Mouse (Mus musculus) lung, embryonic 14.5 days (tissue): ENCODE results near the gene Pacrg. TPM values are rescaled to one million over a fixed set of nuclear protein-coding genes. Genes with fewer than 3 reads are reported as not detected.

Source experiments
- ATAC-seq: fragments of 200-750 bp; cut with Nextera tagmentation; 2 replicates; pipeline ENCODE4 v1.8.0; 2017; ENCODE audit warnings: mild to moderate bottlenecking, moderate TSS enrichment, moderate library complexity; ENCODE audit not compliant: insufficient read depth
- DNase-seq: peaks from one replicate; pipeline ENCODE4 v3.0.0-alpha.2; 2015
- H3K27ac ChIP-seq: fragments of 300-500 bp; sonication (generic); 2 replicates; pipeline ENCODE4 v1.5.1; 2014; ENCODE audit warnings: low read depth, mild to moderate bottlenecking, moderate library complexity
- H3K27me3 ChIP-seq: fragments of 300-500 bp; sonication (generic); 2 replicates; pipeline ENCODE4 v1.6.1; 2014; ENCODE audit warnings: low read length, control low read depth; ENCODE audit not compliant: insufficient read depth
- H3K36me3 ChIP-seq: fragments of 300-500 bp; sonication (generic); 2 replicates; pipeline ENCODE4 v1.6.1; 2014; ENCODE audit warnings: control low read depth; ENCODE audit not compliant: insufficient read depth
- H3K4me1 ChIP-seq: fragments of 300-500 bp; sonication (generic); 2 replicates; pipeline ENCODE4 v1.6.1; 2014; ENCODE audit warnings: antibody characterized with exemption, control low read depth; ENCODE audit not compliant: insufficient read depth
- H3K4me2 ChIP-seq: fragments of 300-500 bp; sonication (generic); 2 replicates; pipeline ENCODE4 v1.6.1; 2014; ENCODE audit warnings: mild to moderate bottlenecking
- H3K4me3 ChIP-seq: fragments of 300-500 bp; sonication (generic); 2 replicates; pipeline ENCODE4 v1.5.1; 2014; ENCODE audit warnings: low read depth, low read length
- H3K9ac ChIP-seq: fragments of 300-500 bp; sonication (generic); 2 replicates; pipeline ENCODE4 v1.6.1; 2014
- H3K9me3 ChIP-seq: fragments of 300-500 bp; sonication (generic); 2 replicates; pipeline ENCODE4 v1.6.1; 2016; ENCODE audit warnings: low read depth, low read length, control low read depth
- CTCF ChIP-seq: IDR thresholded peaks from 2 replicates; pipeline ENCODE4 v1.5.1; 2016; ENCODE audit warnings: antibody characterized with exemption, low read depth
- WGBS: fragments of 180-500 bp; shearing (Covaris S2); extraction: QIAGEN DNeasy Blood & Tissue Kit; methylation state at CpG from one replicate; pipeline ENCODE4 v1.1.7; 2014; 5-methylcytosine and 5-hydroxymethylcytosine counted together
- polyA plus RNA-seq: library from polyadenylated mRNA; unstranded; fragments of >200 nt; fragmentation: Nextera tagmentation; extraction: Ambion mirVana; gene quantifications from 2 replicates; pipeline ENCODE4 v1.2.1, GENCODE M21; 2014

Pacrg gene
- polyA plus RNA-seq, 1 experiment from 2014 or later = 2.2 TPM

GRCm38 (mm10) chr17:10406311-10406710 is 433.8 kb downstream of the Pacrg start:
- Histone ChIP-seq H3K27ac (no peak overlapping the region), H3K27me3 (no peaks in the 10 kb centered on the region), H3K9me3 (no peaks in the 10 kb centered on the region), H3K4me3 (no peak overlapping the region), H3K4me1 (no peaks in the 10 kb centered on the region), H3K4me2 (no peak overlapping the region), H3K36me3 (no peaks in the 10 kb centered on the region), H3K9ac (no peak overlapping the region)
- TF ChIP-seq CTCF = no peak
- DNase-seq = no peak
- ATAC-seq = no peak
- WGBS = 54% methylated on average over 7 of the region's 7 CpGs

DNA sequence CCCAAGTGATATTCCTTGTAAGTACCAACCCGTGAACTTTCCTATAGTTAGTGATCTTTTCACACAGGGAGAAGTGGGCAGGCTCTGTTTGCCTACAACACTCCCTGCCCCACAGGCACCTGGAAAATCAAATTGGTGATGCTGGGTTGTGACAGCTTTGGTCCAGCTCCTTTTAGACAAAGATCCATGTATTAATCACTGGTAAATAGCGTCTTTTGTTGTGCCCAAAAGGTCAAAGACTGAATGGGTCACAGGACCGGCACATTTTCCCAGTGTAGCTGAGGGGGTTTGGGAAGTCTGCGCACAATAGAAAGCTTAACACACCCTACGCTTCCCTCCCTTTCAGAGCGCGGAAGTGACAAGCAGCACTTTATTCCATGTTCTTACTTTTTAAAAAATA is 434.2 kb downstream of the Pacrg start:
- Histone ChIP-seq H3K9me3 (no peaks in the 10 kb centered on the region), H3K4me1 (no peaks in the 10 kb centered on the region), H3K4me3 (no peak overlapping the region), H3K4me2 (no peak overlapping the region), H3K27ac (no peak overlapping the region), H3K27me3 (no peaks in the 10 kb centered on the region), H3K9ac (no peak overlapping the region), H3K36me3 (no peaks in the 10 kb centered on the region)
- no peak for DNase-seq
- TF ChIP-seq CTCF = no peak
- WGBS = 66% methylated on average over 7 of the region's 7 CpGs
- no peak for ATAC-seq

DNA sequence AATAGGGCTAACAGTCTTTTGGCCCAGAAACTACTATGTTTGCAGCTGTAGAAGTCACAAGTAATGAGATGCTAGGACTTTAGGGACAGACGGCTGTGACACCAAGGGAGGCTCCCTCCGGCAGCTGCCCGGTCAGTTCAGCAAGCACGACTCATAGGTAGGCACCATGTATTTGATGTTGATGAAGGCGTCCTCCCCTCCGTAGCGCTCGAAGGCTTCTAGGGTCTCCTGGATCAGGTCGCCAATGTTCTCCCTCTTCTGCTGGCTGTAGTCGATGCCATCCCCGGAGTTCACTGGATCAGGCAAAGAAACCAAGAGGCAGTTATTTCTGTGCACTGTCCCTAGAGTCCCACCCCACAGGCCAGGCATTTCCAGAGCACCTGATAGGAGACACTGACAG is 436.9 kb downstream of the Pacrg start:
- H3K9me3 ChIP-seq = no peaks in the 10 kb centered on the region
- no peak overlapping the region for H3K4me2 ChIP-seq
- WGBS = 91% methylated on average over 11 of the region's 11 CpGs
- H3K27me3 ChIP-seq = no peaks in the 10 kb centered on the region
- H3K36me3 ChIP-seq = no peaks in the 10 kb centered on the region
- ATAC-seq (no peak), DNase-seq (no peak)
- H3K27ac ChIP-seq = no peak overlapping the region
- no peak overlapping the region for H3K4me3 ChIP-seq
- no peak overlapping the region for H3K9ac ChIP-seq
- no peaks in the 10 kb centered on the region for H3K4me1 ChIP-seq
- no peak for TF ChIP-seq CTCF

- Histone ChIP-seq H3K4me1 (peaks cover 5% of the 10 kb centered on the region; the same call in 1 of the 2 replicates), H3K9me3 (no peaks in the 10 kb centered on the region), H3K4me3 (no peak overlapping the region), H3K36me3 (no peaks in the 10 kb centered on the region), H3K4me2 (no peak overlapping the region), H3K27me3 (no peaks in the 10 kb centered on the region), H3K27ac (no peak overlapping the region), H3K9ac (no peak overlapping the region)
- 83% methylated on average over 12 of the region's 12 CpGs for WGBS
- no peak for DNase-seq
- ATAC-seq = no peak
- no peak for TF ChIP-seq CTCF
These were observed 438.0 kb downstream of the Pacrg start for GRCm38 (mm10) chr17:10402064-10402640.

DNA sequence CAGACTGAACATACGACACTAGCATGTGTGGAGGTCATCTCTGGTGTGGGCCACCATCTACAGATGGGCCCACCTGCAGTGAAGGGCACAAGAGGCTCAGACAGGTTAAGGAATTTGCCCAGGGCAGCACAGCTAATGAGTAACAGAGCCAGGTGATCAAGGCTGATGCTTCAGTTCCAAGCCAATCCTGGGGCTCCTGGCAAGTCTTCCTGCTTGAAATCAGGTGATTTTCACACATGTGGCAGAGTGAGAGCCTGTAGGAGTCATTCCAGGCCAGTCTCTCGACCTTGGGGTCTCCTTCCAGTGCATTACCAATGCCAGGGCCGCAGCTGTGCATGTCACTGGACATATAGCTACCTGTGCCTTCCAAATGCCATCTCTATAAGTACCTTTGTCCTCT is 438.6 kb downstream of the Pacrg start:
- DNase-seq = no peak
- WGBS = 82% methylated on average over 3 of the region's 3 CpGs
- H3K4me1 ChIP-seq = peaks cover 5% of the 10 kb centered on the region; the same call in 1 of the 2 replicates
- H3K36me3 ChIP-seq = no peaks in the 10 kb centered on the region
- ATAC-seq = no peak
- no peaks in the 10 kb centered on the region for H3K27me3 ChIP-seq
- H3K4me2 ChIP-seq = no peak overlapping the region
- no peak for TF ChIP-seq CTCF
- H3K9ac ChIP-seq = no peak overlapping the region
- H3K27ac ChIP-seq = no peak overlapping the region
- no peaks in the 10 kb centered on the region for H3K9me3 ChIP-seq
- no peak overlapping the region for H3K4me3 ChIP-seq

GRCm38 (mm10) chr17:10399706-10400105 is 440.4 kb downstream of the Pacrg start:
- Histone ChIP-seq H3K27me3 (no peaks in the 10 kb centered on the region), H3K9me3 (no peaks in the 10 kb centered on the region), H3K4me2 (no peak overlapping the region), H3K36me3 (no peaks in the 10 kb centered on the region), H3K4me1 (peaks cover 5% of the 10 kb centered on the region; the same call in 1 of the 2 replicates), H3K4me3 (no peak overlapping the region), H3K27ac (no peak overlapping the region), H3K9ac (no peak overlapping the region)
- no peak for DNase-seq
- TF ChIP-seq CTCF = no peak
- ATAC-seq = 0 out of 2 replicates have a peak, but pooled peaks have one; percentile 16
- WGBS = 66% methylated on average over 10 of the region's 10 CpGs

DNA sequence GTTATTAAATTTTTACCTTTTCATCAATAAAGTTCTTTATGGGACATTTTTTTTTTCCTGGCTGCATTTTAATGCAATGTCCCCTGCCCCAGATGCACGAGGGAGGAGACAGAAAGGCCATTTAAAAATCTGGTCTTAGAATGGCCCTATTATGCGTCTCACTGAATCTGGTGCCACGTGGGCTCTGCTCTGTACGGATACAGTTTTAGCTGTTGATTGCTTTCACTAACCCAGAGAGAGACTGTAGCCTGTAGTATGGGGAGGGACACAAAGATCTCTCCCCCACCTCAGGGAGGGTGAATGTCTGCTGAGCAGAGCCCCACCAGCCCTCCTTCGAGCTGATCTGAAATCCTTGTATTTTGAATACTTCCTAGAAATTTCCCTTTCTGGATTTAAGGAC is 441.2 kb downstream of the Pacrg start:
- no peak for TF ChIP-seq CTCF
- Histone ChIP-seq H3K9me3 (no peaks in the 10 kb centered on the region), H3K27me3 (no peaks in the 10 kb centered on the region), H3K4me3 (no peak overlapping the region), H3K27ac (no peak overlapping the region), H3K9ac (no peak overlapping the region), H3K4me1 (peaks cover 5% of the 10 kb centered on the region; the same call in 1 of the 2 replicates), H3K36me3 (no peaks in the 10 kb centered on the region), H3K4me2 (no peak overlapping the region)
- WGBS = 78% methylated on average over 5 of the region's 5 CpGs
- no peak for ATAC-seq
- DNase-seq = no peak
